Mouse (Mus musculus) stomach, embryonic 16.5 days (tissue): ENCODE data around the gene Coq10b. TPM values are rescaled to one million over a fixed set of nuclear protein-coding genes. Genes with fewer than 3 reads are reported as not detected.

ENCODE experiments used
- ATAC-seq: fragments of 200-750 bp; cut with Nextera tagmentation; 2 replicates; pipeline ENCODE4 v1.8.0; 2017; ENCODE audit warnings: moderate number of reproducible peaks, moderate TSS enrichment; ENCODE audit not compliant: insufficient read depth, low FRiP score
- H3K27ac ChIP-seq: fragments of 300-500 bp; sonication (generic); 2 replicates; pipeline ENCODE4 v1.5.1; 2014; ENCODE audit warnings: low read length
- H3K27me3 ChIP-seq: fragments of 300-500 bp; sonication (generic); 2 replicates; pipeline ENCODE4 v1.6.1; 2014; ENCODE audit warnings: low read length, control low read depth, mixed read lengths; ENCODE audit not compliant: control insufficient read depth, insufficient read depth
- H3K36me3 ChIP-seq: fragments of 300-500 bp; sonication (generic); 2 replicates; pipeline ENCODE4 v1.6.1; 2014; ENCODE audit warnings: low read length; ENCODE audit not compliant: control insufficient read depth, insufficient read depth
- H3K4me1 ChIP-seq: fragments of 300-500 bp; sonication (generic); 2 replicates; pipeline ENCODE4 v1.6.1; 2014; ENCODE audit warnings: low read length, control low read depth, mixed read lengths; ENCODE audit not compliant: control insufficient read depth, insufficient read depth
- H3K4me2 ChIP-seq: fragments of 300-500 bp; sonication (generic); 2 replicates; pipeline ENCODE4 v1.6.1; 2014; ENCODE audit warnings: low read depth, low read length, mixed read lengths
- H3K4me3 ChIP-seq: fragments of 300-500 bp; sonication (generic); replicated peaks from 2 replicates; pipeline ENCODE4 v1.5.1; 2014; ENCODE audit warnings: mild to moderate bottlenecking, low read length
- H3K9ac ChIP-seq: fragments of 300-500 bp; sonication (generic); 2 replicates; pipeline ENCODE4 v1.6.1; 2014; ENCODE audit warnings: low read length
- H3K9me3 ChIP-seq: fragments of 300-500 bp; sonication (generic); replicated peaks from 2 replicates; pipeline ENCODE4 v1.6.1; 2016; ENCODE audit warnings: low read length, control low read depth; ENCODE audit not compliant: control insufficient read depth
- WGBS: fragments of 180-500 bp; shearing (Covaris S2); extraction: QIAGEN DNeasy Blood & Tissue Kit; methylation state at CpG from one replicate; pipeline ENCODE4 v1.1.7; 2014; 5-methylcytosine and 5-hydroxymethylcytosine counted together
- polyA plus RNA-seq: library from polyadenylated mRNA; unstranded; fragments of >200 nt; fragmentation: Nextera tagmentation; extraction: Ambion mirVana; gene quantifications from 2 replicates; pipeline ENCODE4 v1.2.1, GENCODE M21; 2015

Coq10b gene
- polyA plus RNA-seq, 1 experiment from 2014 or later = 22.0 TPM

DNA sequence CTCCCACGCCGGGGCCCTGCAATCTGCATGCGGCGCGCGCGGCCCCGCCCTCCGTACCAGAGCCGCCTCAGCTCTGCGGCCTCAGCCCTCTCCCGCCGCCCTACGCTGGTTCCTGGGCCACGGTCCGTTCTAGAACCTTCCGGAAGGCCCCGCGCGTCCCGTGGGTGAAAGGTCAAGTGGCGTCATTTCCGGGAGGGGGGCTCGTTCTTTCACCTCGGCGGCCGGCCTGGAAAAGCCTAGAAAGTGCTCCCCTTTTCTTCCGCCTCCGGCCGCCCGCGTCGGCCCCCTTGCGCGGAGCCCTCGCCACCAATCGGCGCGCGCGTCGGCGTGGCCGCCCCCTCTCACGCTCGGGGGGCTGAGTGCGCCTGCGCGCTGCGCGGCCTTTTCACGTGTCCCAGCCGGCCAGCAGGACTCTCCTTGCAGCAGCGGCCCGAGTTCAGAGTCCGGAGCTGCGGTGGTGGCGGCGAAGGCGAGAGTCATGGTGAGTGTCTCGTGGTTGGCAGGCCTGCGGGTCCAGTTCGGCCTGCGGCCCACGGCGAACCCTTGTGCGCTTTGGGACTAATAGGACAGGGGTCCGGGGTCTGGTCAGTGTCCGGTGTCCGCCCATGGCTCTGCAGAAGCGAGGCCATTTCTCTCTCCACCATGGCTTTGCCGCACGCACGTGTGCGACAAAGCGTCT, 35.5 kb downstream of the Coq10b start, which contains the start of the genes Hspe1 and Hspd1:
Gene Hspe1, plus strand, starts transcription at position 201 of the 679 bp plus-strand sequence.
Gene Hspd1, minus strand, starts transcription at position 312 of the 679 bp plus-strand sequence.
- Histone ChIP-seq H3K27ac (peak within 1 kb of the TSS; percentile 98), H3K27me3 (no peaks in the 10 kb centered on the region), H3K4me3 (peak within 1 kb of the TSS; percentile 96), H3K9me3 (no peaks in the 10 kb centered on the region), H3K4me2 (peak within 1 kb of the TSS; percentile 86), H3K36me3 (peaks cover 26% of the 10 kb centered on the region), H3K4me1 (peaks cover 28% of the 10 kb centered on the region), H3K9ac (peak within 1 kb of the TSS; percentile 98)
- under 1% methylated on average over 76 of the region's 76 CpGs for WGBS
- peak; percentile 96 for ATAC-seq

DNA sequence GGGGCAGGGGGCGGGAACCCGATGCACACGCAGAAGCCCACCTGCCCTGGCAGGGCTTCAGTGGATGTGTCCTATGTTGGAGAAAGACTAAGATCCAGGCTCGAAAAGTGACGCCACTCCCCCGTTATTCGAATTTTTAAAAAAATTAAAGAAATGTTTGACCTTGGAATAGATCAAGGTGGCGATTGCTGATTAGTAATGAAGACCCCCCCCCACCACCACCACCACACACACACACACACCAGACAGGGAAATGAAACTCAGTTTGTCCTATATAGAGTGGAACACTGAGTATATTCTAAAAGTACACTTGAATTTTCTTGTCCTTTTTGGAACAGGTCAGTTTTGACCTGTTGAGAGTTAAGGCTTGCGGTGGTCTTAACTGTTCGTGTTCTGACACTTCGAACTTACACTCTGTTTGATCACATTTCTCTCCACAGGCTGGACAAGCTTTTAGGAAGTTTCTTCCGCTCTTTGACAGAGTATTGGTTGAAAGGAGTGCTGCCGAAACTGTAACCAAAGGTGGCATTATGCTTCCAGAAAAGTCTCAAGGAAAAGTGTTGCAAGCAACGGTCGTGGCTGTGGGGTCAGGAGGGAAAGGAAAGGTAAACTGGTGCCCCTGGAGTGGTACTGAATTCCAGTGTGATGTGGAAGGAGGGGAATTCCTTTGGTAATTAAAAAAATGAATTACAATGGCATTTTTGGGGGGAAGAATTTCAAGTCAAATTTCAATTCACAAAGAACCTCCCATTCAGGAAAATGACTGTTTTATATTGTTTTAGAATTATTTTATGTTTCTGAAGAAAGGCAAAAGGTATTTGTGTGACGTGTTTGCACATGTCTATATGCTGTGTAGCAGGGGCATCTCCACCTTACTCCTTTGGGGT, 36.3 kb downstream of the Coq10b start:
- peak overlapping the region; percentile 98 for H3K27ac ChIP-seq
- ATAC-seq = no peak
- H3K9me3 ChIP-seq = no peaks in the 10 kb centered on the region
- 5% methylated on average over 16 of the region's 16 CpGs for WGBS
- peak overlapping the region; percentile 98 for H3K9ac ChIP-seq
- H3K4me1 ChIP-seq = peaks cover 28% of the 10 kb centered on the region
- H3K4me3 ChIP-seq = peak overlapping the region; percentile 96
- no peaks in the 10 kb centered on the region for H3K27me3 ChIP-seq
- peaks cover 18% of the 10 kb centered on the region for H3K36me3 ChIP-seq
- peak overlapping the region; percentile 86 for H3K4me2 ChIP-seq

DNA sequence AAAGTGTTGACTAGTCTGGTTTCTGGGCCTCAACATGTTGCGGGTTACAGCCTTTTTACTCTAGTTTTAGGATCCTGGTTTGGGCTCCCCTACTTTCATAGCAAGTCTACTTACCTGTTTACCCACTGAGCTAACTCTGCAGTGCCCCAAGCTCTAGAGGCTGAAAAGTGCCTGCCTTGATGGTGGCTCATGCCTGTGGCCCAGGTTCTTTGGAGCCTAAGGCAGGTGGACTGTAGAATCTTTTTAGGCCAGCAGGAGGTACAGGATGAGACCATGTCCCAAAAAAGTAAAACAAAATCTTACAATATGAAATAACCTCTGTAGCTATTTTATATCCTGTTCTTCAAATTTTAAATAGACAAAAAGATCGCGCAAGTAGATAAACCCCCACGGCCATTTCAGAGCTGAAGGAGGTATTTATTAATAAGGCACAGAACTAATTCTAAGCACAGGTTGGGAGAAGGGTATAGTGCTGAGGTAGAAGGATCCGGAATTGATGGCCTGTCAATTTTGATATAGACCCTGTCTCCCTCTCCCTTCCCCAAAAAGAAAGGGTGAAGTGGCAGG, 37.0 kb downstream of the Coq10b start:
- no peak for ATAC-seq
- peak overlapping the region; percentile 33 for H3K27ac ChIP-seq
- peaks cover 25% of the 10 kb centered on the region for H3K4me1 ChIP-seq
- H3K4me2 ChIP-seq = peak overlapping the region; percentile 86
- H3K9ac ChIP-seq = peak overlapping the region; percentile 98
- WGBS = 78% methylated on average over 5 of the region's 5 CpGs
- H3K27me3 ChIP-seq = no peaks in the 10 kb centered on the region
- H3K36me3 ChIP-seq = peaks cover 14% of the 10 kb centered on the region; the same call in 1 of the 2 replicates
- H3K4me3 ChIP-seq = peak overlapping the region; percentile 96
- H3K9me3 ChIP-seq = no peaks in the 10 kb centered on the region

DNA sequence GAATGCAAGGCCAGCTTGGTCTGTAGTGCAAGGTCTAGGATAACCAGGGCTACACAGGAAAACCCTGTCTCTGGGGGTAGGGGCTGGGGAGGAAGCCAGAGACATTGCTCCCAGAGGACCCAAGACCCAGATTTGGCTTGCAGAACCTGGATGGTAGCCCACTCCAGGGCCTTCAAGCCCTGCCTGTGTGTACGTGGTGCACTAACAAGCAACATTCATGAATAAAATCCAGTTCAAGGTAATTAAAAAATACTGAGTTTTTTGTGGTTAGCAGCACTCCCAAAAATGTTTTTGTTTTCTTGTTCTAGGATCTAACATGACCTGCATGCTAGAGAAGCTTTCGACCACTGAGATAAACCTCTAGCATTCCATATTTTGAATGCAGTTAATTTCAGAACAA, 39.5 kb downstream of the Coq10b start:
- no peak overlapping the region for H3K4me3 ChIP-seq
- peaks cover 3% of the 10 kb centered on the region; the same call in 1 of the 2 replicates for H3K36me3 ChIP-seq

DNA sequence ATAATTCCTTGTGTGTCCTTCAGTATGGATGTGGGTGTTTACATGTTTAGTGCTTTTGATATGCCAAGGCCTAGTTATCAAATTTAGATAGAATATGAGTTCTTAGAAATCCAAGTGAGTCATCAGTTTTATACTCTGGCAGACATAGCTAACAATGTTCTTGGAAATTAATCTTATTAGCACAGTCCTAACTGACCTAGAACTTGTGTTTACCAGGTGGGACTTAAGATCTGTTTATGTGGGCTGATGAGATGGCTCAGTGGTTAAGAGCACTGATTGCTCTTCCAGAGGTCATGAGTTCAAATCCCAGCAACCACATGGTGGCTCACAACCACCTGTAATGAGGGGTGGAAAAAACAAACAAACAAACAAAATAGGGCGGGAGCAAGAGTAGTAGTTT, 39.9 kb downstream of the Coq10b start:
- H3K27ac ChIP-seq = no peak overlapping the region
- H3K4me2 ChIP-seq = no peak overlapping the region
- no peaks in the 10 kb centered on the region for H3K27me3 ChIP-seq
- no peak for ATAC-seq
- no peak overlapping the region for H3K4me3 ChIP-seq
- no peak overlapping the region for H3K9ac ChIP-seq
- H3K36me3 ChIP-seq = peaks cover 3% of the 10 kb centered on the region; the same call in 1 of the 2 replicates
- peaks cover 7% of the 10 kb centered on the region for H3K4me1 ChIP-seq
- WGBS = 64% methylated on average over 1 of the region's 1 CpGs
- H3K9me3 ChIP-seq = no peaks in the 10 kb centered on the region

More for the DNA sequence above, 39.5 kb downstream of the Coq10b start:
- WGBS = 96% methylated on average over 2 of the region's 2 CpGs
- no peak overlapping the region for H3K9ac ChIP-seq
- no peak overlapping the region for H3K4me2 ChIP-seq
- H3K27ac ChIP-seq = no peak overlapping the region
- ATAC-seq = no peak
- peaks cover 7% of the 10 kb centered on the region for H3K4me1 ChIP-seq
- no peaks in the 10 kb centered on the region for H3K9me3 ChIP-seq
- H3K27me3 ChIP-seq = no peaks in the 10 kb centered on the region

GRCm38 (mm10) chr1:55106919-55107585, 54.5 kb downstream of the Coq10b start:
- WGBS = 79% methylated on average over 9 of the region's 9 CpGs
- H3K27me3 ChIP-seq = no peaks in the 10 kb centered on the region
- no peak overlapping the region for H3K27ac ChIP-seq
- H3K4me1 ChIP-seq = 0 out of 2 replicates have a peak, but pooled peaks cover 6% of the 10 kb centered on the region
- H3K9ac ChIP-seq = no peak overlapping the region
- H3K4me3 ChIP-seq = no peak overlapping the region
- no peak for ATAC-seq
- H3K4me2 ChIP-seq = no peak overlapping the region
- no peaks in the 10 kb centered on the region for H3K36me3 ChIP-seq
- H3K9me3 ChIP-seq = peaks cover 5% of the 10 kb centered on the region; the same call in 1 of the 2 replicates

- Histone ChIP-seq H3K4me1 (0 out of 2 replicates have a peak, but pooled peaks cover 6% of the 10 kb centered on the region), H3K4me2 (no peak overlapping the region), H3K27ac (no peak overlapping the region), H3K27me3 (no peaks in the 10 kb centered on the region), H3K9ac (no peak overlapping the region), H3K4me3 (no peak overlapping the region), H3K36me3 (no peaks in the 10 kb centered on the region), H3K9me3 (peaks cover 5% of the 10 kb centered on the region; the same call in 1 of the 2 replicates)
- 91% methylated on average over 1 of the region's 1 CpGs for WGBS
- ATAC-seq = no peak
Observed at GRCm38 (mm10) chr1:55107644-55108043, 55.1 kb downstream of the Coq10b start.

DNA sequence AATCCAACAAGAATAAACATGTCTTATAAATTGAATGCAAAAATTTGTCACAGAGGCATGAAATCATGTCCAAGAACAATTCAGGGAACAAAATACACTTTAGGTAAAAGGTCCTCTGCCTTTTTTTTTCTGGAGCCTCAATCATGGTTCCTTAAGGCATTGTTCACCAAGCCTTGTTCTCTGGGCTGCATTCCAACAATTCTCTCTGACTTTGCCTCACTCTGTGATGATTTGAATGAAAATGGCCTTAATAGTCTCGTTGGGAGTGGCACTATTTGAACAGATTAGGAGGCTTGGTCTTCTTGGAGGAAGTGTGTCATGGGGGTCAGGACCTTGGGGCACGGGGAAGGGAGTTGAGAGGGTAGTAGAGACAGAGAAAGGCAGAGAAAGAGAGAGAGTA, 55.9 kb downstream of the Coq10b start:
- H3K4me2 ChIP-seq = no peak overlapping the region
- H3K27ac ChIP-seq = no peak overlapping the region; the same call in 1 of the 2 replicates
- ATAC-seq = no peak
- WGBS = 33% methylated on average over 2 of the region's 2 CpGs
- H3K4me3 ChIP-seq = no peak overlapping the region
- no peaks in the 10 kb centered on the region for H3K27me3 ChIP-seq
- H3K9me3 ChIP-seq = peaks cover 5% of the 10 kb centered on the region; the same call in 1 of the 2 replicates
- no peak overlapping the region for H3K9ac ChIP-seq
- H3K4me1 ChIP-seq = 0 out of 2 replicates have a peak, but pooled peaks cover 6% of the 10 kb centered on the region
- no peaks in the 10 kb centered on the region for H3K36me3 ChIP-seq
